Mouse (Mus musculus) small intestine, adult 10 weeks (tissue): ENCODE measurements around the gene Hist1h2bg. TPM values are rescaled to one million over a fixed set of nuclear protein-coding genes. Genes with fewer than 3 reads are reported as not detected.

Experiments
- polyA plus RNA-seq: library from polyadenylated mRNA; stranded (reverse); fragments of 350-450 nt; fragmentation: Illumina TruSeq; extraction: RNeasy Lipid Tissue Mini Kit (QIAGEN cat#74804); gene quantifications from one replicate; pipeline ENCODE4 v1.2.3, GENCODE M21; 2014; ENCODE audit warnings: low replicate concordance

Gene Hist1h2bg
- 0.85 TPM for polyA plus RNA-seq

GRCm38 (mm10) chr13:23571022-23571503 lies at the start of gene Hist1h2bg, which contains the start of gene Hist1h2ae:
Gene Hist1h2bg, plus strand, starts transcription at chr13:23571396.
Gene Hist1h2ae, minus strand, starts transcription at chr13:23571220.

DNA sequence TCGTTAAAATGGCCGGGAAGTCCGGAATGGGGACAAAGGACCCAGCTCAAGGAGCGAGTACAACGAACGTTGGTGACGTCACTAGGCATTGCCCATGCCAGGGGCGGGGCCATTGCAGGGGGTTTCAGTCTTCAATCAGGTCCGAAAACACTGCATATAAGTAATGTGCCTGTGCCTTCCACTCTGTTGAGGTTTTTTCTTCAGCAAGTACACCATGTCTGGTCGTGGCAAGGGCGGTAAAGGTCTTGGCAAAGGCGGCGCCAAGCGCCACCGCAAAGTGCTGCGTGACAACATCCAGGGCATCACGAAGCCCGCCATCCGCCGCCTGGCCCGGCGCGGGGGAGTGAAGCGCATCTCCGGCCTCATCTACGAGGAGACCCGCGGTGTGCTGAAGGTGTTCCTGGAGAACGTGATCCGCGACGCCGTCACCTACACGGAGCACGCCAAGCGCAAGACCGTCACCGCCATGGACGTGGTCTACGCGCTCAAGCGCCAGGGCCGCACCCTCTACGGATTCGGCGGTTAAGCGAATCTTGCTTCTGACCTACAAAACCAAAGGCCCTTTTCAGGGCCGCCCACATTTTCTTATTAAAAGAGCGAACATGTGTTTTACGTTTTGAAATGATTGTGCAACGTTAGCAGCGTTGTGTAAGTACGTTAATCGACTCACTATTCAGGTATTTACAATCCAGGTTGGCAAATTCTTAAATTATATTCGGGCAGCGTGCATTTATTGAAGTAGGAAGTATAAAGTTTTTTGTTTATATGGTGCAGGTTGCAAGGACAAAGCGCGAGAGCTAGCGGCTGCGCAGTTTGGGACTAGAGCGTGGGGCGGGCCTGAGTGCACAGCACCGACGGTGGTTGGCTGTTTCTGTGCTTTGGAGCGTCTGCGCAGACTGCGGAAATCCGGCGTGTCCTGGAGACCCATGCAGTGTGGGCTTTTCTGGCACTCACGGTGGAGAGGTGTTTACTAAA lies 40.0 kb upstream of the Hist1h2bg start, which contains the start of gene Hist1h4h:
TSS of gene Hist1h4h (plus strand) at position 150 of the 975 bp plus-strand sequence.

DNA sequence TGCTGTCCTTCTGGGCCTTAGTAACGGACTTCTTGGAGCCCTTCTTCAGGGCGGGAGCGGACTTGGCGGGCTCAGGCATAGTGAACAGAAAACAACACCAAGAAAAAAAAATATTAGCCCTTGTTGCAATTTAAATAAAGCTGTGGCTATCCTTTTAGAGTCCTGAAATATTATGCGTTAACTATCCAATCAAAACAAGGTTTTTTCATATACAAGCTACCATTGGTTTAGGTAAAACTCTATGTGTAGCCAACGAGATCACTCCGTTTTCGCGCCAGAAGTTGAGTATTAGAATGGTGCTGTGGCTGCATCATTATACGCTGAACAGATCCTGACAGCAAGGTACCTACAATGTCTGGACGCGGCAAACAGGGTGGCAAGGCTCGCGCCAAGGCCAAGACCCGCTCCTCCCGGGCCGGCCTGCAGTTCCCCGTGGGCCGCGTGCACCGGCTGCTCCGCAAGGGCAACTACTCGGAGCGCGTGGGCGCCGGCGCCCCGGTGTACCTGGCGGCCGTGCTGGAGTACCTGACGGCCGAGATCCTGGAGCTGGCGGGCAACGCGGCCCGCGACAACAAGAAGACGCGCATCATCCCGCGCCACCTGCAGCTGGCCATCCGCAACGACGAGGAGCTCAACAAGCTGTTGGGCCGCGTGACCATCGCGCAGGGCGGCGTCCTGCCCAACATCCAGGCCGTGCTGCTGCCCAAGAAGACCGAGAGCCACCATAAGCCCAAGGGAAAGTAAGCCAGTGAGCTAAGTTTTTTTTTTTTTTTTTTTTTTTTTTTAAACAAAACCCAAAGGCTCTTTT lies 37.4 kb upstream of the Hist1h2bg start, which contains the start of gene Hist1h2af:
TSS of gene Hist1h2af (plus strand) at position 347 of the 808 bp plus-strand sequence.

GRCm38 (mm10) chr13:23535137-23536075 lies 35.8 kb upstream of the Hist1h2bg start, which contains the start of gene Hist1h3g:
Gene Hist1h3g, plus strand, starts transcription at chr13:23535422.

GRCm38 (mm10) chr13:23542999-23543607 lies 28.1 kb upstream of the Hist1h2bg start, which contains the start of gene Hist1h2bh:
Gene Hist1h2bh, minus strand, starts transcription at chr13:23543392.

DNA sequence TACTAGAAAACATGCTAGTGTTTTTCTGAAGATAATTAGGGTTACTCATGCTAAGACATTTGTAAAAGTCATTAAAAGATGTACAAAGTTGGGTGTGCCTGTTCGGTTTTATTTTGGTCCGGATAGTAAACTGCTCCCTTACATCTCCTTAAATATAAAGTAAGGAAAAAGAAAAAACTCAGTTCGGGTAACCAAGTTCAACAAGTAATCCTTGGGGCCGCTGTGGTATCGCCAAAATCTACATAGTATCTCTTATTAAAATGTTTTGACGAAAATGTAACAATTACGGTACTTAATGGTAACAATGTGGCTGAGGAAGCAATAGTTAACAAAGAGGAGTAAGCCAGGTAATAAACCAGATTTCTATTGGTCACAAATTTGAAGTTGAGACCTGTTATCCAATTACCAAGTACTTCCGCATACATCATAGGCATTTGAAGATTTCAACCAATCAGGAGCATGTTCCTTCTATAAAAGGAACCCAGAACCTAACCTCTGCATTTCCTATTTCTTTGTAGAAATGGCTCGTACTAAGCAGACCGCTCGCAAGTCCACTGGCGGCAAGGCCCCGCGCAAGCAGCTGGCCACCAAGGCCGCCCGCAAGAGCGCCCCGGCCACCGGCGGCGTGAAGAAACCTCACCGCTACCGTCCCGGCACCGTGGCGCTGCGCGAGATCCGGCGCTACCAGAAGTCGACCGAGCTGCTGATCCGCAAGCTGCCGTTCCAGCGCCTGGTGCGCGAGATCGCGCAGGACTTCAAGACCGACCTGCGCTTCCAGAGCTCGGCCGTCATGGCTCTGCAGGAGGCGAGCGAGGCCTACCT lies 27.0 kb upstream of the Hist1h2bg start, which contains the start of gene Hist1h3f:
TSS of gene Hist1h3f (plus strand) at position 88 of the 822 bp plus-strand sequence.

GRCm38 (mm10) chr13:23551146-23551834 lies 19.9 kb upstream of the Hist1h2bg start, which contains the start of gene Hist1h4f:
Gene Hist1h4f, minus strand, starts transcription at chr13:23551648.

DNA sequence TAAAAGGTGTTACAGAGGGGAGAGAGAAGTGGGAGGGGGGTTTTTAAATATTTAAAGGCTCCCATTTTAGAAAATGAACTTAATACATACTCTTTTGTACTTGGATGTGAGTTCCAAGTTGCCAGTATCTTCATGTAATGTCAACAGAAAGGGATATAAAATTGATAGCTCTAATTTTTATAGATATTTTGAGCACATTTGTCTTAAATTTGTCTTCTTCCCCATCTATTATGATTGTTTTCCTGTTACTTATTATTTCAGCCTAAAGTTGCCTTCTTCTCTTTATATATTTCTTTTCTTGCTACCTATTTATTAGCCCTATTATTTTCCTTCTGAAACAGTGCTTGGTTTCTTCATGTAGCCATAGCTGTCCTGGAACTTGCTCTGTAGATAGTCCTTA lies 18.2 kb upstream of the Hist1h2bg start, which contains the start of gene Hist1h1d:
TSS of gene Hist1h1d (plus strand) at position 301 of the 400 bp plus-strand sequence.

DNA sequence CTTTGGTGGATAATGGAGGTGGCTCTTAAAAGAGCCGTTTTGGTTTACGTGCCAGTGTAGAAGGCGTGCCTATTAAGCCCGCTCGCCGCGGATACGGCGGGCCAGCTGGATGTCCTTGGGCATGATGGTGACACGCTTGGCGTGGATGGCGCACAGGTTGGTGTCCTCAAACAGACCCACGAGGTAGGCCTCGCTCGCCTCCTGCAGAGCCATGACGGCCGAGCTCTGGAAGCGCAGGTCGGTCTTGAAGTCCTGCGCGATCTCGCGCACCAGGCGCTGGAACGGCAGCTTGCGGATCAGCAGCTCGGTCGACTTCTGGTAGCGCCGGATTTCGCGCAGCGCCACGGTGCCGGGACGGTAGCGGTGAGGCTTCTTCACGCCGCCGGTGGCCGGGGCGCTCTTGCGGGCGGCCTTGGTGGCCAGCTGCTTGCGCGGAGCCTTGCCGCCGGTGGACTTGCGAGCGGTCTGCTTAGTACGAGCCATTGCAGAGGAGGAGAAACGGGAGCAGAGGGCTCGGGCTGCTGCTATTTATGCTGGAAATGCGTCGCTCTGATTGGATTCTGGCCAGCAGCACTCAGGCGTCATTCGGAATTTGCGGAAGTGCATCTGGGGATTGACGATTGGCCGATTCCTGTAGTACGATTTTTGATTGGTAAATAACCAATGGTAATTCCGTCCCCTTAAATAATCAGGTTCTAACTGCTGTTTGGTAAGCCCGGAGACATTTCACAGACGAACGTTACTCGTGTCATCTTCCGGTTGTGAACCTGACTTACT lies 9.1 kb upstream of the Hist1h2bg start, which contains the start of gene Hist1h3e:
TSS of gene Hist1h3e (minus strand) at position 487 of the 777 bp plus-strand sequence.

GRCm38 (mm10) chr13:23573898-23574524 lies 2.8 kb downstream of the Hist1h2bg start, which contains the start of the genes Hist1h2bf and Hist1h2ad:
Gene Hist1h2bf, minus strand, starts transcription at chr13:23574196.
Gene Hist1h2ad, plus strand, starts transcription at chr13:23574381.

DNA sequence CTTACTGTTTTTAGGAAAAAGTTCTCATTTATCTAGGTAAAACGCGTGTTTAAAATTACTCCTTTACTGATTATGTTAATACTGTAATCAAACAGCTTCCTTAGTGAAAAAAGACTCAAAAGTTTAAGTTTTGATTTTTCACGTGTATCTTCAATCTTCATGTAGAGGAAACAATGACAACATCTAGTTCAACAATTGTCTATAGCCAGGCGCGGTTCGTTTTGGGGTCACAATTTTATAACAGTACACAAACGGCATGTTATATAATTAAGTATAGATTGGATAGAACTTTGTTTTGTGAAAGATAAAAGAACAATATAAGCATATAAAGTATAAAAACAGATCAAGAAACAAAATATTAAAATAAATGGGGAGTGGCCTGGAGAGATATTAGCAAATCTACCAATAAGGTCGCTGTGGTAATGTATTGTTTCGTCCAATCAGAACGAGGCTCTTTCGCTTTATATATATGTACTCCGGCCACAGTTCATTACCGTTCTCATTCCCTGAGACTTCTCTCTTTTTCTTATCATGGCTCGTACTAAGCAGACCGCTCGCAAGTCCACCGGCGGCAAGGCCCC lies 4.2 kb downstream of the Hist1h2bg start, which contains the start of gene Hist1h3d:
TSS of gene Hist1h3d (plus strand) at position 493 of the 581 bp plus-strand sequence.

GRCm38 (mm10) chr13:23581408-23582218 lies 10.4 kb downstream of the Hist1h2bg start, which contains the start of gene Hist1h4d:
Gene Hist1h4d, plus strand, starts transcription at chr13:23581598.

DNA sequence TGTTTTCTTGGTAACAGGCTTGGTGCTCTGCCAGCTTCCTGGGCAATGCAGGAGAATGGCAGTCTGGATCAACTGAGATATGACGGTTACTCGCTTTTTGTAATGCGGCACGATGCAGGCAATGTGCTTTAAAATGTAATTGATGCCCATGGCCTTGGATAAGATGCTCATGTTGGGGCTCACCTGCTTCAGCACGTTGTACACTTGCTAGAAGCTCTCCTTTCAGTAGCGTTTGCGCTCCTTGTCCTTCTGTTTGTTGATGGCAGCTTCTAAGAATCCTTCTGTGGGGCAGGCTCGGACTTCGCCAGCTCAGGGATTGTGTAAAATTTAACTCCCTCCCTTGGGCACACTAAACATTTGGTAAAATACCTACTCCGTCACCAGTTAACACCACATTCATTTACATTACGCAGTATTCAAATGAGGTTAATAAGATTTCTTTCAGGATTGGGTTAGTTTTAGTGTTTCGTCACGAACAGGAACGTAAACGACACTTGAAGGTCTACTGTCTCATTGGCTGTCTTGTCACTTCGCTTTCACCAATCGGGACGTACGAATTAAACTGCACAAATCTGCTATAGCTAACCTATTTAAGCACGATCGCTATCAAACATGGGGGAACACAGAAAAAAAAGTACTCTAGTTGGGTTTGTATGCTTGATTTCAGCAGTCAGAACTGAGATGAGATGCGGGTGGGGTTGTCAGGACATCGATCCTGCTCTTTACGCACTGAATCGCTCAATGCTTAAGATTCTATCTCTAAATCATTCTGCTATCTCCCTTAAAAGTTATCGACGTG lies 49.7 kb downstream of the Hist1h2bg start, which contains the start of gene Hist1h2be:
TSS of gene Hist1h2be (minus strand) at position 392 of the 799 bp plus-strand sequence.

